Mouse (Mus musculus) kidney, postnatal 25 days (tissue): Measurements from ENCODE around the gene Nipal4.
"Not testable (repeated sequence)": the region's sequence is repeated elsewhere in the genome, so short reads cannot be mapped to it uniquely, and the experiment has no call there.

Source experiments
- DNase-seq, 2 experiments: peaks; one replicate each; pipeline ENCODE4 v3.0.0; 2021; ENCODE audit warnings: mixed read lengths in 2 of 2

Nipal4 gene

DNA sequence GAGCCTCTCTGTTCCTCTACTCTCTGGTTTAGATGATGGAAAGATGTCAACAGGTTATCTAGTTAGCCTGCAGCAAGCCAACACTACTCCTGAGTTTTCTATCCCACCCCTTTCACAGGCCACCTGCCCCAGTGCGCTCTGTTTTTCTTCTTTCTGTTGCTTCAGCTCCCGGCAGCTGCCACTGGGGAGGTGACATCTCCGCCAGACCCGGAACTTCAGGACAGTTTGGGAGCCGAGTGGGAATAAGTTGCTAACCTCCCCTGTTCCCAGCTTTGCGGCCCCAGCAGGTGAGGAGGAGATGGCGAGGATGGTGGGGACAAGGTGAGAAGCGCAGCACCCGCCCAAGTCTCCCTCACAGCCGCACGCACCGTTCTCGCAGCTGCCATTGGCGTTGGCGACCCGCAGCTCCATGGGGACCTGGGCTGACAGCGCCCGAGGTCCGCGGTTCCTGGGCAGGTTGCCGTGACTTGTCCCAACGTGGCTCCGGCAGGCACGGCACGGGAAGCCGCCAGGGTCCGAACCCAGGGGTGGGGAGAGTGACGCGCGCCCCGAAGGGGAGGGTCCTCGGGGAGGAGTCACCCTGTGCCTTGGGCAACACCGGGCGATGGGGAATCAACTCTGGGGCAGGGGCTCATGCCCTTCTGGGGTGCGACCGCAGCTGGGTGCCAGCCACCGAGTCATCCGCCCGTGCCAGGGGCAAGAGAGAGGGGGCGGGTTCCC lies at the start of gene Nipal4:
Gene Nipal4, minus strand, starts transcription at position 643 of the 720 bp plus-strand sequence.
- DNase-seq: peak in 1 of 2 experiments; percentile 39

GRCm38 (mm10) chr11:46215354-46215753 lies 49.0 kb upstream of the Nipal4 start:
- peak; percentile 65 to 66 for DNase-seq

DNA sequence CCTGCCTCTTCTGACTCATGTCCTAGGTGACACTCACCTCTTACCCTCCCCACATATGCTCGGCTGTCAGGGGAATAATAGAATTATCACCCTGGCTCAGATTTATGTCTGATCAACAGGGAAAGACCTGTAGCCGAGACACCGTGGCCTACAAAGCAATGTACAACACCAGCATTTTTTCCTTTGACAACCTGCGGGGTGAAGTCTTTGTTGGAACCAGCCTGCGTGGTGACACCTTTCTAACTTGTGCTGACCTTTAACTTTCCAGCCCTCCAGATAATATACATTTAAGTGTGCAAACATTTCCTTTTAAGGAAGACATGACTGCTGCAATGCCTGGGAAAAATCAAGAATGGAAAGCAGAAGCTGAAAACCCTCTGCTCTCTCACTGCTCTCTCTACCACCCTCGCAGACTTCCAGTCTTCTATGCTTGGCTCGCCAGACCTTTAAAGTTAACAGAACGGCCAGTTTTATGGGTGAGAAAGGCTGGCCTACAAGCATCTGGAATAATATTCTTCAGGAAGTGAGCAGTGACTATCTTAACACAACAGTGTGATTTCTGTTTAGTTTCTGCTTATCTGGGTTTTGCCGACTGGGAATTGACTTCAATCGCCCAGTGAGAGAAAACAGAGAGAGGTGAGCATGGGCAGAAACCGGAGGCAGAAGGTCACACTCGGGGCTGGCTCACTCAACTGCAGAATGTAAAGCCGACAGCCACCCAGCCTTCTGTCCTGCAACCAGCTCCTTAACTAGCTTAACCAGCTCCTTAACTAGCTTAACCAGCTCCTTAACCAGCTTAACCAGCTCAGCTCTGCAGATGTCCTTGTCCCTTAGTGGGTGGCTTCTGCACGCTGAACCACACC lies 48.3 kb upstream of the Nipal4 start:
- DNase-seq: no peak

- DNase-seq: no peak
These were observed 47.5 kb upstream of the Nipal4 start for GRCm38 (mm10) chr11:46213844-46214243.

DNA sequence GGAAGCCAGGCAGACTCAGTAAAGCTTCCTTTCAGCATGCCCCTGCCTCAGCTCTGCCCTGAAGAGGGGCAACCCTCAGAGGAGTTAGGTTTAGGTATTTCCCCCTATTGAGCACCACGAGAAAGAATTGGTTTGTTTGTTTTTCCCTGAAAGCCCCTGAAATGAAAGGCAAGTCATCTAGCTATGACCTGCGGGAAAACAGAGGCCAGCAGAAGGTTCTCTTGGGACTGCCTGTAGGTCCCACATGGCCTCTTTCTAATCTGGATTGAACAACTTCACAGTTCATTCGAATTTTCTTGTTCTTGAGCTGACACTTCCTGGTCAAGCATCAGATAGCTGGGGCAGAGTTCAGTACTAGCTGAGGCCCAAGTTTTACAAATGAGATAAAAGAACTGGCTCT lies 45.5 kb upstream of the Nipal4 start:
- DNase-seq: peak in 1 of 2 experiments; percentile 10

DNA sequence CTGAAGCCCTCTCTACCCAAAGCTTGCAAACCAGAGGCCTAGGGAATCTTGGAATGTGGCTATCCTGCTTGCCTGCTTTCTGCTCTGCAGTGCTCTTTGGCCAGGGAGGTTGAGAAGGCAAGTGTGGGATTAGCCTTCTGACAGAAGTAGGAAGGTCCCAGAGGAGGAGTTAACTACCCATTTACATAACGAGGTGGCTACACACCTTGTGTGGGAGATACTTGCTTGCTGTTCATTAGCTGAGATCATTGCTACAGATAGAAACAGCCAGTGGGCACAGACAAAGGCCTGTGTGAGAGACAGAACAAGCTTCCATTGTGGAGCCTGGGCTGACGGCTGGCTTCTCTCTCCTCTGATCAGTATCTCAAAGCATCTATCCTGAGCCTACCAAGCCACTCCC lies 43.6 kb upstream of the Nipal4 start:
- peak in 1 of 2 experiments; percentile 56 for DNase-seq

DNA sequence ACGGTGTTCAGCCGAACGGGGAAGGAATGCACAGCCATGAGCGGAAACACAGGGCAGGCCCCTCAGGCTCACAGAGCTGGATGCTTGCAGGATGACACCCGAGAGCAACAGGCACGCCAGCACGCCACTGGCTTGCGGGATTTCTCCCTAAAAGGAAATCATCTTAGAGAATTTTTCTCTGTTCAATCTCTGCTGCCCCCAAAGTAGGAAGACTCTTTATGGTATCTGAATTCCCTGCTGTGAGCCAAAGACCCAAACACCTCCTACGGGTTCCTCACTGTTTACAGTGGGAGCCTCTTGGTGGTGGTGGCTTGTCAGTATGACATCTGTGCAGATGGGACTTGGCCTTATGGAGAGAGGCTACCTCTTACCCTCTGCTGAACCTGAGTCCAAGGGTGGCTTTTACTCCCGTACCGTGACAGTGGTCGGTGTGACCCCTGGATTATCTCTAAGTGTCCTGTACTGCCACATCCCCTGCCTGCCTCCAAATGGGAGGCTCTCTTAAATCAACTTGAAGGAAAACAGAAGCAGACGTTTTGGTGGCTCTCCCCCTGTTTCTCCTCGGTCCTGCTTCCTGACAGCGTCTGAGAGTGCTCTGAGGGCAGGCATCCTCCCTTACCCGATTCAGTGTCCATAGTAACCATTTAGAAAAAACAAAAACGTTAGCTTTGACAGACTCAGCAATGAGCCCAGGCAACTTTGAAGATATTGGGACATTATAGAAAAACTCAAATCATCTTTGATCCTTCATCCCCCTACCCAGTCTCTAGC lies 39.5 kb upstream of the Nipal4 start:
- no peak for DNase-seq

- DNase-seq: peak in 1 of 2 experiments; percentile 60
These were observed 38.5 kb upstream of the Nipal4 start for GRCm38 (mm10) chr11:46204841-46205240.

- DNase-seq: no peak
These were observed 36.2 kb upstream of the Nipal4 start for GRCm38 (mm10) chr11:46202547-46202887.

DNA sequence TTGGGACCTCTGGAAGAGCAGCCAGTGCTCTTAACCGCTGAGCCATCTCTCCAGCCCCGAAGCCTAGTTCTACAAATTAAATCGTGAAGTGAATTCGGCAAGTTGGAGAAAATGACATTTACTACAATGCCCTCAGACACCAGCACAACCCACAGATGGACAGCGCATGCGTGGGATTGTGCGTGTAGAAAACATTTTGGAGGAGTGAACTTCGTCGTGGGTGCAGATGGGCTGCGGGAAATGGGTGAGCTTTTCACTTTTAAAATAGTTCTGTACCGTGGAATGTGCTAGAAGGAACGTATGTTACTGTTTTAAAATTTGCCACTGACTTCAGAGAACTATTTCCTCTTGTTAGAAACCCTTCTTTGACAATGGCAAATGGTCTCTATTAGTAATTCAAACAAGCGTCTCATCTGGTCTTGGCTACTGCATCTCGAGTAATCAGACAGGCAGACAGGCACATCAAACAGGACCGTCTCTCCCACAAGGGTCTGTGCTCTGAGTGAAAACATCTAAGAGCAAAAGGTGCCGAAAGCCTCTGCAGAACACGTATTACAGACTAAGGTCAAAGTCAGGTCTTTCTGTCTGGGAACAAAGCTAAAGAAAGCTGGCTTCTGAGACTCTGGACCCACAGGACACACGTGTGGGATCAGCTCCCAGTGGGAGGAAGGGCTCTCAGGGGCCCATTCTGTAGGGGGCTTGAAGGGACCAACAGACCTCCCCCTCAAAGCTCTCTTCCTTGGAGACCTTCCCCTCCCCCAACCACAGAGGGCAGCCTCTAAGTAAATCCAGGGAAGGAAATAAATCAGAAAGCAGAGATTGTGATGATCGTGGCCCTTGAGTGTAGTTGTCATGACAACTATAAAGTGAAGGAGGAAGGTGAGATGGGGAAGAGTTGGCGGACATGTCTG lies 35.6 kb upstream of the Nipal4 start:
- no peak for DNase-seq

DNA sequence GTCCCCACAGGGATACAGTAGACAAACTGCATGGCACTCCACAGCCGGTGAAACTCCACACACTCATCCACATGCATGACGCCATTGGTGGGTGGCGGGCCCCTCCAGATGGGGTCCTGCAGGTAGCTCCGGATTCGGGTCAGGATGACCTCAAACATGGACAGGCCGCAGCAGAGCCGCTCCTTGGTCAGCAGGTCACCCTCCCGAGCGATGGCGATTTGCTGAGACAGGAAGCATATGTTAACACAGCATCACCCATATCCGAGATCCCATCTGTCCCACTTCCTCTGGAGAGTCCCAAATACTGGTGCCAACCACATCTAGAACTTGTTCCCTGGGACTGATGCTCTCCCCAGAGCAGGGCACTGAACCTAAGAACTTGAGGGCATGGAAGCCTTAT lies 34.4 kb upstream of the Nipal4 start:
- no peak for DNase-seq

DNA sequence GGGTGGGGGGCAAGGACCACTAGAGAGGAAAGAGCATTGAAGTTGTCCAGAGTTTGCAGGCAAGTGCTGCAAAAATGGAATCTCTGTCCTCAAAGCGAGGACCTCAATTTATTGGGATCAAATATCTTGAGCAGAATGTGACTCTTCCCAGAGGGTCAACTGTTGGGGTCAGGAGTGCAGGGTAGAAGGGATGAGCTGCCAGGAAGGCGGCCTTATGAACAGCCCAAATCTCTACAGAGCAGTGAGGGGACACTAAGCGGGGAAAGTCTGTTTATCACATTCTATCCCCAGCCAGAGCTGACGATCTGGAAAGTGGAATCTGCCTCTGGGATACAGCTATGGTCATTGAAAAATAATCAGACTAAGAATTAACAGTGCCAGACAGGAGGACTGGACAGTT lies 27.9 kb upstream of the Nipal4 start:
- DNase-seq: peak; percentile 61 to 74

GRCm38 (mm10) chr11:46188283-46188682 lies 22.0 kb upstream of the Nipal4 start:
- no peak for DNase-seq

GRCm38 (mm10) chr11:46185486-46185885 lies 19.2 kb upstream of the Nipal4 start:
- DNase-seq: no peak

DNA sequence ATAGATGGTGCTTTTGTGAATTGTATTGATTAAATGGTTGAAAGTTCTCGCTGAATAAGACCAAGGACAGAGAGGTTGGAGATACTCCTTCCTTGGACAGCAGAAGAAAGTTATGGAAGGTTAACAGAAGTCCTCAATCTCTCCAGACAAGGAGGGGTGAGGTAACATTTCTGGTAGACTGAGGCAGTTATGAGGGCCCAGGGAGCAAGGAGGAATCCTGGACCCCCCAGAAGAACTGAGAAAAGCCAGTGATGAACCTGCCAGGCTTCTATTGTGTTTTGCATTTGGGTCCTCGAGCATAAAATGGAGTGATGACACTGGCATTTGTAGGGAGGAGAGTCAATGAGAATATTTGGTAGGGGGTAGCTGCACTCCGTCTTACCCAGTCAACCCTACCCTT lies 18.6 kb upstream of the Nipal4 start:
- no peak for DNase-seq

DNA sequence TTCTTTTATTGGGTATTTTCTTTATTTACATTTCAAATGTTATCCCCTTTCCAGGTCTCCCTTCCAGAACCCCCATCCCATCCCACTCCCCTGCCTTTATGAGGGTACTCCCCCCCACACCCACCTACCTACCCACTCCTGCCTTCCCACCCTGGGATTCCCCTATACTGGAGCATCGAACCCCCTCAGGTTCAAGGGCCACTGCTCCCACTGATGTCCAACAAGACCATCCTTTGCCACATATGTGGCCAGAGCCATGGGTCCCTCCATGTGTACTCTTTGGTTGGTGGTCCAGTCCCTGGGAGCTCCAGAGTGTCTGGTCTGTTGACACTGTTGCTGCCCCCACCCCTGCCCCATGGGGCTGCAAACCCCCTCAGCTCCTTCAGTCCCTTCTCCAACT lies 15.7 kb upstream of the Nipal4 start:
- DNase-seq: not testable (repeated sequence)

- DNase-seq: no peak
These were observed 11.1 kb upstream of the Nipal4 start for GRCm38 (mm10) chr11:46177246-46178043.

- no peak for DNase-seq
These were observed 9.8 kb upstream of the Nipal4 start for GRCm38 (mm10) chr11:46176155-46176554.

- no peak for DNase-seq
These were observed 5.8 kb upstream of the Nipal4 start for GRCm38 (mm10) chr11:46172128-46172527.

GRCm38 (mm10) chr11:46169908-46170307 lies 3.6 kb upstream of the Nipal4 start:
- DNase-seq: no peak

- DNase-seq: peak in 1 of 2 experiments; percentile 3
These were observed 2.2 kb upstream of the Nipal4 start for GRCm38 (mm10) chr11:46168506-46168905.
